Mouse (Mus musculus) left cerebral cortex, adult 9 months (tissue): Measurements from ENCODE around the gene Efna5.

Experiments
- DNase-seq, 2 experiments: peaks; one replicate each; pipeline ENCODE4 v3.0.0; 2022; ENCODE audit warnings: low spot score in 2 of 2

The Efna5 gene

GRCm38 (mm10) chr17:62748803-62749619 is 132.1 kb downstream of the Efna5 start:
- no peak for DNase-seq

DNA sequence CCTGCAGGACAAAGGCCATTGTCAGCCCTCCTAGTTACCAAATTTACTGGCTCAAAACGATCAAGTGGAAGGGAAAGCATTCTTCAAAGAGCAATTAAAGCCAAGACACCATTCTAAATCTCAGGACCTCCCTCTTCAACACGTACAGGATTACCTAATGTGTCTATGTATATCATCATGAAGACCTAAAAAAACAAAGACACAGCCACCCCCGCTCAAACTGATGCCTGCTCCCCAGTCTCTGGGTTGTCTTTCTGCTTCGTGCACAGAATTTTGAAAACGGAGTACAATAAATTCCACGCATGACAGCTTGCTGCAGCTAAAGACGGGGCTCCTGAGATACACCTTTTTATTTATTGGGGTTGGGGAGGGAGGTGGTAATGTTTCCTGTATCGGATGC is 133.7 kb downstream of the Efna5 start:
- DNase-seq: no peak

- no peak for DNase-seq
These were observed 134.3 kb downstream of the Efna5 start for GRCm38 (mm10) chr17:62746827-62747226.

GRCm38 (mm10) chr17:62745286-62745685 is 135.8 kb downstream of the Efna5 start:
- no peak for DNase-seq

- no peak for DNase-seq
These were observed 136.9 kb downstream of the Efna5 start for GRCm38 (mm10) chr17:62744239-62744638.

DNA sequence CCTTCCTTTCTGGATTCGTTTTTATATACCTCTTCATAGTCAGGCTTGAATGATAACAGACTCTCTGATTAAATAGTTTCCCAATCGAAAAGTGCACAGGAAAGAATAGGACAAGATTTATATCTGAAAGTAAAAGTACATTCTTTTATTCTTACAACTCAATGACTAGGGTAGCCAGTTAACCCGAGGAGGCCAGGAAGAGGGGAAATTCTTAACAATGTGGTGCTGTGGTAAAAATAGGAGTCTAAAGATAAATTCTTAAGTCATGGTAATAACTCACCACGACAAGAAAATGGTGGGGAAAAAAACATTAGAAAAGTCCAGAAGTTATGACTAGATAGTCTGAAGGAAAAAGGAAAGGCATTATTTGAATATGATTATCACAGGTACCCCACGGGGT is 139.4 kb downstream of the Efna5 start:
- no peak for DNase-seq

- no peak for DNase-seq
These were observed 140.1 kb downstream of the Efna5 start for GRCm38 (mm10) chr17:62741020-62741419.

DNA sequence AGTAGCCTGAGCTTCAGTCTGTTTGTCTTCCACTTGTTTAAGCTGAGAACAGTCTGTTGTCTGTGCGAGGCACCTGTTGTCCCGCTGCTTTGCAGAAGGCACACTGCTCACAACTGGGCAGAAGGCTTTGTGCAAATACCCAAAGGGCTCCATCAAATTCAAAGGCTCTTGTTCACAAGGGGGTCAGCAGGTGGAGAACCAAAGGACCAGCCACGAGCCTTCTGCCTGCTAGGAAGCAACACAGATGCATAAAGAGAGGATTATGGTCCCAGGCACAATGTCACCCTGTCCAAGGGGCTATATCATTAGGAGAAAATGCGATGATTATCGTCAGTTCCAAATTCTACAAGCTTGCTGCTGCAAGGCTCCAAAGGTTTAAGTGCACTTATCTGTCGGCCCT is 141.1 kb downstream of the Efna5 start:
- no peak for DNase-seq

GRCm38 (mm10) chr17:62737404-62737803 is 143.7 kb downstream of the Efna5 start:
- DNase-seq: no peak

- no peak for DNase-seq
These were observed 145.2 kb downstream of the Efna5 start for GRCm38 (mm10) chr17:62735943-62736342.

- no peak for DNase-seq
These were observed 146.2 kb downstream of the Efna5 start for GRCm38 (mm10) chr17:62734901-62735300.

- no peak for DNase-seq
These were observed 147.1 kb downstream of the Efna5 start for GRCm38 (mm10) chr17:62734067-62734466.

DNA sequence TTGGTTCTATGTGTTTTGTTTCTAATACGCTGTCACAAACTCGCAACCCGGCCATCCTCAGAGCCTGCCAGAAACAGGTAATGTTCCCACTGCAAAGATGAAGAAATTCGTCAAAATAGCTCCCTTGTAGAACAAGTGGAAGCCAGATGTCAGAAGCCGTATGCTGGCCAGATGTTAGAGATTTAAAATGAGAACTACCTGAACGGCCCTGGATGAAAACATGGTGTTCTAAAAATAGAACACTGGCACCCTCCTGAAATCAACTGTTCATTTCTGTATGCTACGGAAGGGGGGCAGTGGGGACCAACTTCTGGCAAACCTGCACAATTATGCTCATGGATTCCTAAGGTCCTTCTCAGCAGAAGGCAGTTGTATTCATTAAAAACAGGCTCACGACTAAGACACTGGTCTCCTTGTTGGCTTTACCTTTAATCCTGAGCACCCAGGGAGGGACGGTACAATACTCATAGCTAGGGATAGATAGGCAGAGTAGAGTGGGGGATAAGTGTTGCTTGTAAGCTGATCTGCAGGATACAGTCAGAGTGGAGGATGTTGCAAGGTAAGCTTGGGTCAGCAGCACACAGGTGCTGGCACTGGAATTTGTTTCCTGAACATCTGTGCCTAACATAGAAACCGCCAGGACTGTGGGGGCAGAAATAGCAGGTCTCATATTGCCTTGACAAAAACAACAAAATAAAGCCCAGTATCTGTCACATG is 151.2 kb downstream of the Efna5 start:
- no peak for DNase-seq

DNA sequence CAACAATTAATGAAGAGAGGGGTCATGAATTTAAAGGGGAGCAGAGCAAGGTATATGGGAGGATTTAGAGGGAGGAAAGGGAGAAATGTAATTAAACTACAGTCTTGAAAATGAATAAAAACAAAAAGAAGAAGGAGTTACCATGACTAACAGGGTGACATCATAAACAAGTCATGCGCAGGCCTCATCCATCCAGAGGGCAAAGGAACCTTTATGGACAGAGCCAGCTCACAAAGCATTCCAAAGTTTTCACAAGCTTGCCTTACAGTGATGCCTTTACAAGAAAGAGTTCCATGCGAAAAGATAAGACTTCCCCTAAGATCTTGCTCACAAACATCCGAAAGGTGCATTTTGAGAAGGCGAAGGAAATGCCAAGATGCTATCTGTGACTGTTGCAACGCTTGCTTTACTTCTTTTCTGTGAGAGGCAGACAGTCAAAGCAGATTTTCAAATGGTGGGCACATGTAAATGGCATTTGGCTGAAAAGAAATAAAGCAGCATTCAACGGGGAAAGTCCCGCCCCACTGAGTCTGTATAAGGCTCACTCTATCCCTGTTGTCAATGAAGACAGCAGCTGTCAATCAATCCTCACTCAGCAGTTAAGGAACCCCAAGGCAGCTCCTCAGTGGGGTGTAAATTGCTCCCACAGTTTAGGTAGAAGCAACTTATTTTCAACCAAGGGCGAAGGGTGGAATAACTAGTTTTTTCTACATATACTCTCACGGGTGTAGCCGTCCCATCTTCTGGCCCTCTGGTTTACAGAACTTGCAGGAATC is 152.8 kb downstream of the Efna5 start:
- DNase-seq: no peak

- no peak for DNase-seq
These were observed 155.0 kb downstream of the Efna5 start for GRCm38 (mm10) chr17:62726102-62726501.

DNA sequence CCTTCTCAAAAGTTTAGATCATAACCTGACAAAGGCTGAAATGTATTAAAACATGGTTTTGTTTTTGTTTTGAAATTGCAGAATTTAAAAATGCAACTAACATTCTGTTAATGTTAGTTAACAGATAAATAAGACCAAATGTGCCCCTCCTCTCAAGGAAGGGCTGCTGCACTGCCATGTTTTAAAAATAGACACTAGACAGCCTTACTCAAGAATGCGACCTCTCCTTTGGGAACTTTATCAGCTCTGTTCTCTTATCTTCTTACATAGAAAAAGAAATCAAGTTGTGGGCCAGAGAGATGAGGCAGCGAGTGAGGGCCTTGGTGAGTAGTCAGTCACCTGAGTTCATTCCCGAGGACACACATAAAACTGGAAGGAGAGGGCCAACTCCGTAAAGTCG is 158.2 kb downstream of the Efna5 start:
- no peak for DNase-seq

DNA sequence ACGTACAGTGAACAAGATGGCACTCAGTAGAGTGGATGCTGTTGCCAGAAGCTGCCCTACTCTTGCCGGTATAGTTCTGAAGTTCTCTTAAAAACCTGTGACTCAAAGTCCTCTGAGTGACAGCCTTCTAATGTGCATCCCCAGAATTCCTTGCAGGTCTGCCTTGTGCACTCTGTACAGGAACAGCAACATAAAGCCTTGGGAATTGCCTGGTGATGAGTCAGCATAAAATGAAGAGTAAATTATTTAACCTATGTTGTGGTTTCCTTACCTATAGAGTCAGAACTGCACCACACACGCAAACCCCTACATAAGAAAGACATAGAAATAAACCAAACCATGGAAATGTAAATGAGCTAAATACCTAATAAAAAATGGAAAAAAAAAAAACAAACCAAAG is 159.5 kb downstream of the Efna5 start:
- no peak for DNase-seq

GRCm38 (mm10) chr17:62720740-62721450 is 160.2 kb downstream of the Efna5 start:
- DNase-seq: peak; percentile 25 to 65

- no peak for DNase-seq
These were observed 163.5 kb downstream of the Efna5 start for GRCm38 (mm10) chr17:62717426-62718131.

DNA sequence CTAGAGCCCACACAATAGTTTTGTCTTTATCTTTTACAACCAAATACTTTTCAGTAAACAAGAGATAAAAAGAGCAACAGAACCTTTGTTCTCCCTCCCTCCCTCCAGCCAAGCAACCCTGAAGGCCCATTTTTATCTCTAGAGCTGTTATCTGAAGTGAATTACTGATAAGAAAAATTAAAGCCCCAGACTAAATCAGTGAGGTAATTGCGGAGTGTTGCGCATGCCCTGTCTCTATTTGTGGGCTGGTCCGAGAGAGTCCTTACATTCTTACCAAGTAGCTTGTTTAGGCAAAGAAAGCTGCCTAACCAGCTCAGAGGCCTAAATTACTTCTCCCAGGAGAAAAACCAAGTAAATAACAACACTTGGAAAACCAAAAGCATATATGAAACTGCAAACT is 167.7 kb downstream of the Efna5 start:
- no peak for DNase-seq

DNA sequence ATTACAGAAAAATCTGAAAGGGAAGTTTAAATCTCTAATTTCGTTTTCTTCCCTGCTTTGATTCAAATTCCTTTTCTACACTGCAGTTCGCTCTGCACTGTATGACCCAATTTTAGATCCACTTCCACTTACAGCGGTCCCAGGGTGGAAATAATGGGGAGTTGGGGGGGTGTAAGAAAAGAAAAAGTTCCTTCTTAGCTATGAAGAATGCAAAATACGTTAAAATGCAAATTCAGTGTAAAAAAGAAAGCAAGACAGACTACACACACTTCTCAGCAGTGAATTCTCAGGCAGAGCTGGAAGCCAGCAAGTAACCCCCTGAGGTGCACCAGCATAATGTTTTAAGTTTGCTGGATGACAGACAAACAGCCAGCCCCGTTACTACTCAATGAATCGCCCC is 174.7 kb downstream of the Efna5 start:
- no peak for DNase-seq
